Mouse (Mus musculus): Measurements from ENCODE around the gene Vmn1r42. TPM values are rescaled to one million over a fixed set of nuclear protein-coding genes. Genes with fewer than 3 reads are reported as not detected.

Vmn1r42 gene
- total RNA-seq, 1 experiment = not detected

GRCm38 (mm10) chr6:89867976-89868375 lies 8.2 kb downstream of the Vmn1r42 start:
- Histone ChIP-seq H3K36me3 (ENCODE audit: control insufficient read depth, insufficient read depth, low read length, poor library complexity, severe bottlenecking) (no peaks in the 10 kb centered on the region), H3K4me1 (ENCODE audit: control insufficient read depth in 2 of 2, insufficient read depth in 2 of 2, low read length in 2 of 2, poor library complexity in 1 of 2) (no peaks in the 10 kb centered on the region), H3K4me3 (ENCODE audit: insufficient read depth in 1 of 2, low read depth in 1 of 2, low read length in 2 of 2, poor library complexity in 1 of 2, severe bottlenecking in 1 of 2) (no peak overlapping the region), H3K9ac (ENCODE audit: insufficient read depth, low read depth, low read length, poor library complexity, severe bottlenecking) (no peak overlapping the region), H3K27ac (ENCODE audit: insufficient read depth, low read depth, low read length, poor library complexity, severe bottlenecking) (no peak overlapping the region), H3K9me3 (ENCODE audit: control insufficient read depth, insufficient read depth, low read depth, low read length) (no peaks in the 10 kb centered on the region)
- TF ChIP-seq CHD2 (IDR thresholded peaks at IDR 0.05; ENCODE audit: low read depth, low read length) = no peak
- no peak for TF ChIP-seq ZC3H11A (IDR thresholded peaks at IDR 0.05; ENCODE audit: borderline replicate concordance, low read depth, low read length)
- no peak for TF ChIP-seq MAFK (IDR thresholded peaks at IDR 0.05; ENCODE audit: insufficient read depth, low read depth, low read length)
- in situ Hi-C loops (cut with MboI; ENCODE audit: low sequenced_read_pairs in 2 of 2, unreplicated experiment in 2 of 2) = no loop called here
- DNase-seq (ENCODE audit: low read depth, low spot score) = no peak

GRCm38 (mm10) chr6:89867276-89867675 lies 8.9 kb downstream of the Vmn1r42 start:
- H3K9me3 ChIP-seq (ENCODE audit: control insufficient read depth, insufficient read depth, low read depth, low read length) = no peaks in the 10 kb centered on the region
- TF ChIP-seq ZC3H11A (IDR thresholded peaks at IDR 0.05; ENCODE audit: borderline replicate concordance, low read depth, low read length) (no peak), HCFC1 (IDR thresholded peaks at IDR 0.05; ENCODE audit: borderline replicate concordance, insufficient read depth, low read length) (no peak), ZNF384 (IDR thresholded peaks at IDR 0.05; ENCODE audit: low read depth, low read length) (no peak), MAFK (IDR thresholded peaks at IDR 0.05; ENCODE audit: insufficient read depth, low read depth, low read length) (no peak), CHD2 (IDR thresholded peaks at IDR 0.05; ENCODE audit: low read depth, low read length) (no peak)
- no peak overlapping the region for H3K27ac ChIP-seq (ENCODE audit: insufficient read depth, low read depth, low read length, poor library complexity, severe bottlenecking)
- H3K9ac ChIP-seq (ENCODE audit: insufficient read depth, low read depth, low read length, poor library complexity, severe bottlenecking) = no peak overlapping the region
- H3K4me1 ChIP-seq (ENCODE audit: control insufficient read depth in 2 of 2, insufficient read depth in 2 of 2, low read length in 2 of 2, poor library complexity in 1 of 2) = no peaks in the 10 kb centered on the region
- in situ Hi-C loops (cut with MboI; ENCODE audit: low sequenced_read_pairs in 2 of 2, unreplicated experiment in 2 of 2) = no loop called here
- no peak overlapping the region for H3K4me3 ChIP-seq (ENCODE audit: insufficient read depth in 1 of 2, low read depth in 1 of 2, low read length in 2 of 2, poor library complexity in 1 of 2, severe bottlenecking in 1 of 2)
- no peak for DNase-seq (ENCODE audit: low read depth, low spot score)
- no peaks in the 10 kb centered on the region for H3K36me3 ChIP-seq (ENCODE audit: control insufficient read depth, insufficient read depth, low read length, poor library complexity, severe bottlenecking)

GRCm38 (mm10) chr6:89863792-89864191 lies 12.4 kb downstream of the Vmn1r42 start:
- Histone ChIP-seq H3K9me3 (ENCODE audit: control insufficient read depth, insufficient read depth, low read depth, low read length) (peaks cover 5% of the 10 kb centered on the region; the same call in 1 of the 2 replicates), H3K27ac (ENCODE audit: insufficient read depth, low read depth, low read length, poor library complexity, severe bottlenecking) (no peak overlapping the region), H3K4me3 (ENCODE audit: insufficient read depth in 1 of 2, low read depth in 1 of 2, low read length in 2 of 2, poor library complexity in 1 of 2, severe bottlenecking in 1 of 2) (no peak overlapping the region), H3K4me1 (ENCODE audit: control insufficient read depth in 2 of 2, insufficient read depth in 2 of 2, low read length in 2 of 2, poor library complexity in 1 of 2) (no peaks in the 10 kb centered on the region), H3K9ac (ENCODE audit: insufficient read depth, low read depth, low read length, poor library complexity, severe bottlenecking) (no peak overlapping the region), H3K36me3 (ENCODE audit: control insufficient read depth, insufficient read depth, low read length, poor library complexity, severe bottlenecking) (no peaks in the 10 kb centered on the region)
- TF ChIP-seq ZC3H11A (IDR thresholded peaks at IDR 0.05; ENCODE audit: borderline replicate concordance, low read depth, low read length) = no peak
- TF ChIP-seq CHD2 (IDR thresholded peaks at IDR 0.05; ENCODE audit: low read depth, low read length) = no peak
- no peak for TF ChIP-seq HCFC1 (IDR thresholded peaks at IDR 0.05; ENCODE audit: borderline replicate concordance, insufficient read depth, low read length)
- TF ChIP-seq MAFK (IDR thresholded peaks at IDR 0.05; ENCODE audit: insufficient read depth, low read depth, low read length) = no peak
- TF ChIP-seq ZNF384 (IDR thresholded peaks at IDR 0.05; ENCODE audit: low read depth, low read length) = no peak
- DNase-seq (ENCODE audit: low read depth, low spot score) = no peak
- in situ Hi-C loops (cut with MboI; ENCODE audit: low sequenced_read_pairs in 2 of 2, unreplicated experiment in 2 of 2) = no loop called here

GRCm38 (mm10) chr6:89859839-89860238 lies 16.4 kb downstream of the Vmn1r42 start:
- in situ Hi-C loops (cut with MboI; ENCODE audit: low sequenced_read_pairs in 2 of 2, unreplicated experiment in 2 of 2) = no loop called here
- Histone ChIP-seq H3K4me1 (ENCODE audit: control insufficient read depth in 2 of 2, insufficient read depth in 2 of 2, low read length in 2 of 2, poor library complexity in 1 of 2) (no peaks in the 10 kb centered on the region), H3K36me3 (ENCODE audit: control insufficient read depth, insufficient read depth, low read length, poor library complexity, severe bottlenecking) (no peaks in the 10 kb centered on the region), H3K27ac (ENCODE audit: insufficient read depth, low read depth, low read length, poor library complexity, severe bottlenecking) (peak overlapping the region; percentile 56; the same call in 1 of the 2 replicates), H3K9ac (ENCODE audit: insufficient read depth, low read depth, low read length, poor library complexity, severe bottlenecking) (no peak overlapping the region), H3K4me3 (ENCODE audit: insufficient read depth in 1 of 2, low read depth in 1 of 2, low read length in 2 of 2, poor library complexity in 1 of 2, severe bottlenecking in 1 of 2) (no peak overlapping the region), H3K9me3 (ENCODE audit: control insufficient read depth, insufficient read depth, low read depth, low read length) (peaks cover 5% of the 10 kb centered on the region; the same call in 1 of the 2 replicates)
- TF ChIP-seq MAFK (IDR thresholded peaks at IDR 0.05; ENCODE audit: insufficient read depth, low read depth, low read length) (no peak), CHD2 (IDR thresholded peaks at IDR 0.05; ENCODE audit: low read depth, low read length) (no peak), ZNF384 (IDR thresholded peaks at IDR 0.05; ENCODE audit: low read depth, low read length) (no peak), HCFC1 (IDR thresholded peaks at IDR 0.05; ENCODE audit: borderline replicate concordance, insufficient read depth, low read length) (no peak), ZC3H11A (IDR thresholded peaks at IDR 0.05; ENCODE audit: borderline replicate concordance, low read depth, low read length) (no peak)
- DNase-seq (ENCODE audit: low read depth, low spot score) = no peak

- peaks cover 5% of the 10 kb centered on the region; the same call in 1 of the 2 replicates for H3K9me3 ChIP-seq (ENCODE audit: control insufficient read depth, insufficient read depth, low read depth, low read length)
- no peak overlapping the region for H3K4me3 ChIP-seq (ENCODE audit: insufficient read depth in 1 of 2, low read depth in 1 of 2, low read length in 2 of 2, poor library complexity in 1 of 2, severe bottlenecking in 1 of 2)
- TF ChIP-seq ZC3H11A (IDR thresholded peaks at IDR 0.05; ENCODE audit: borderline replicate concordance, low read depth, low read length) = no peak
- no peak for TF ChIP-seq ZNF384 (IDR thresholded peaks at IDR 0.05; ENCODE audit: low read depth, low read length)
- no peak for TF ChIP-seq MAFK (IDR thresholded peaks at IDR 0.05; ENCODE audit: insufficient read depth, low read depth, low read length)
- H3K27ac ChIP-seq (ENCODE audit: insufficient read depth, low read depth, low read length, poor library complexity, severe bottlenecking) = no peak overlapping the region
- H3K9ac ChIP-seq (ENCODE audit: insufficient read depth, low read depth, low read length, poor library complexity, severe bottlenecking) = no peak overlapping the region
- in situ Hi-C loops (cut with MboI; ENCODE audit: low sequenced_read_pairs in 2 of 2, unreplicated experiment in 2 of 2) = no loop called here
- no peaks in the 10 kb centered on the region for H3K4me1 ChIP-seq (ENCODE audit: control insufficient read depth in 2 of 2, insufficient read depth in 2 of 2, low read length in 2 of 2, poor library complexity in 1 of 2)
- no peak for DNase-seq (ENCODE audit: low read depth, low spot score)
- H3K36me3 ChIP-seq (ENCODE audit: control insufficient read depth, insufficient read depth, low read length, poor library complexity, severe bottlenecking) = no peaks in the 10 kb centered on the region
Observed at GRCm38 (mm10) chr6:89857552-89857951, 18.7 kb downstream of the Vmn1r42 start.

Other genes starting within 250 kb of the Vmn1r42 start
- gene Txnrd3, start 232.4 kb downstream of the Vmn1r42 start, total RNA-seq (2012; rRNA removed) = 4.9 and 5.1 TPM in 2 replicates
- not detected in 2 replicates for gene Vmn1r40, start 168.9 kb downstream of the Vmn1r42 start, total RNA-seq (2012; rRNA removed)
- not detected in 2 replicates for gene Vmn1r41, start 135.6 kb downstream of the Vmn1r42 start, total RNA-seq (2012; rRNA removed)
- 0.13 TPM in 1 of 2 replicates, not detected in the other for gene Vmn1r43, start within 50 bp of the Vmn1r42 start, total RNA-seq (2012; rRNA removed)
- gene Vmn1r44, start 7.2 kb upstream of the Vmn1r42 start, total RNA-seq (2012; rRNA removed) = not detected in 2 replicates
- gene Vmn1r45, start 64.2 kb upstream of the Vmn1r42 start, total RNA-seq (2012; rRNA removed) = not detected in 2 replicates
- gene Vmn1r46, start 92.9 kb upstream of the Vmn1r42 start, total RNA-seq (2012; rRNA removed) = not detected in 2 replicates
- 0.58 and 1.4 TPM in 2 replicates for gene Vmn1r47, start 139.7 kb upstream of the Vmn1r42 start, total RNA-seq (2012; rRNA removed)
- gene Vmn1r48, start 160.4 kb upstream of the Vmn1r42 start, total RNA-seq (2012; rRNA removed) = not detected in 2 replicates
- not detected in 2 replicates for gene Vmn1r49, start 202.1 kb upstream of the Vmn1r42 start, total RNA-seq (2012; rRNA removed)
- gene Vmn1r50, start 225.0 kb upstream of the Vmn1r42 start, total RNA-seq (2012; rRNA removed) = not detected in 2 replicates
- not detected in 2 replicates for gene Vmn1r51, start 246.2 kb upstream of the Vmn1r42 start, total RNA-seq (2012; rRNA removed)